Mouse (Mus musculus) midbrain, embryonic 13.5 days (tissue): ENCODE measurements at regions not wholly inside any gene's neighbourhood (a gene's known extent, or its start where the extent isn't known, plus 50 kb on each side); places are given as distances from the start of the nearest gene placed in this dataset.
A peak's percentile ranks its signal among the peaks of the same experiment; 100 is the strongest.

Experiments used
- ATAC-seq: fragments of 200-750 bp; cut with Nextera tagmentation; 2 replicates; pipeline ENCODE4 v1.8.0; 2017; ENCODE audit warnings: mild to moderate bottlenecking, moderate TSS enrichment, moderate library complexity
- H3K27ac ChIP-seq: fragments of 300-500 bp; sonication (generic); 2 replicates; pipeline ENCODE4 v1.5.1; 2015; ENCODE audit warnings: inconsistent platforms, mild to moderate bottlenecking, moderate library complexity
- H3K27me3 ChIP-seq: fragments of 300-500 bp; sonication (generic); 2 replicates; pipeline ENCODE4 v1.6.1; 2015; ENCODE audit warnings: mild to moderate bottlenecking, inconsistent platforms
- H3K36me3 ChIP-seq: fragments of 300-500 bp; sonication (generic); 2 replicates; pipeline ENCODE4 v1.6.1; 2015; ENCODE audit warnings: mild to moderate bottlenecking, inconsistent platforms
- H3K4me1 ChIP-seq: fragments of 300-500 bp; sonication (generic); replicated peaks from 2 replicates; pipeline ENCODE4 v1.6.1; 2015; ENCODE audit warnings: inconsistent platforms
- H3K4me2 ChIP-seq: fragments of 300-500 bp; sonication (generic); replicated peaks from 2 replicates; pipeline ENCODE4 v1.6.1; 2015; ENCODE audit warnings: moderate library complexity, mild to moderate bottlenecking, inconsistent platforms
- H3K4me3 ChIP-seq: fragments of 300-500 bp; sonication (generic); replicated peaks from 2 replicates; pipeline ENCODE4 v1.5.1; 2015; ENCODE audit warnings: mild to moderate bottlenecking, inconsistent platforms
- H3K9ac ChIP-seq: fragments of 300-500 bp; sonication (generic); replicated peaks from 2 replicates; pipeline ENCODE4 v1.6.1; 2015; ENCODE audit warnings: mild to moderate bottlenecking, inconsistent platforms
- H3K9me3 ChIP-seq: fragments of 300-500 bp; sonication (generic); 2 replicates; pipeline ENCODE4 v1.6.1; 2016; ENCODE audit warnings: mild to moderate bottlenecking, inconsistent platforms
- WGBS: fragments of 180-500 bp; shearing (Covaris S2); methylation state at CpG from one replicate; pipeline ENCODE4 v1.1.7; 2015; 5-methylcytosine and 5-hydroxymethylcytosine counted together

DNA sequence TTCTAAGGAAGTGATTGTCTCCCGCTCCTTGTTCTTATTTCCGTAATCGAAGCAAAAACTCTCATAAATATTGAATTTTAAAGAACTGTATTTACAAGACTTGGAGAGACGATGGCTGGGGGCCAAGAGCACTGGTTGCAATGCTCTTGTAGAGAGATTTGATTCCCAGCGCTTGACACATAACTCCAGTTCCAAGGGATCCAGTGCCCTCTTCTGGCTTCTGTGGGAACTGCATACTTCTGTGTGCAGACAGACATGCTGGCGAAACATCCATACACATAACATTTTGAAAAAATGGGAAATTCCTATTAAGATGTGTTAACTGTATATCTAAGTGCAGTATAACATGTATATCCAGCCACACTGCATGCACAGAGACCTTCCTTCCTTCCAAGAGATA is 266.3 kb downstream of the Pax3 start:
- no peak for ATAC-seq
- 88% methylated on average over 6 of the region's 6 CpGs for WGBS
- no peak overlapping the region for H3K4me3 ChIP-seq

DNA sequence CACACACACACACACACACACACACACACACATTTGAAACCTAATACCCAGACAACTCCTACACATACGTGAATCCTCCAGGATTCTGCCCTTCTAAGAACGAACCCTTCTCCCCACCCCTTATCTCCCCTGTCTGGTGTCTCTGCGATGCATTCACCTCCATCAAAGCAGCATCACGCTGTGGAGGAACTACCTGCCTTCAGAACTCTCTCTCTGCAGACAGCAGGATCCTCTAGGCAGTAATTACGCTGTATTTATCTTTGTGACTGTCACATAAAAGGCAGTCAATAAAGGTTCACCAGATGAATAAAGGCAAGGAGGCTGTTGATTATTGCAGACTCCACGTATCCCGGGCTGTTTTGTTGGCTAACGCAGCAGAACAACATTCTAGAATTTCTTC is 267.4 kb downstream of the Pax3 start:
- Histone ChIP-seq H3K36me3 (no peaks in the 10 kb centered on the region), H3K4me3 (no peak overlapping the region), H3K27ac (no peak overlapping the region), H3K4me2 (no peak overlapping the region), H3K9me3 (0 out of 2 replicates have a peak, but pooled peaks cover 6% of the 10 kb centered on the region), H3K4me1 (no peaks in the 10 kb centered on the region), H3K9ac (no peak overlapping the region), H3K27me3 (0 out of 2 replicates have a peak, but pooled peaks cover 3% of the 10 kb centered on the region)
- 51% methylated on average over 8 of the region's 8 CpGs for WGBS
- ATAC-seq, result 0 out of 2 replicates have a peak, but pooled peaks have one; percentile 34

More for the DNA sequence above, 266.3 kb downstream of the Pax3 start:
- H3K36me3 ChIP-seq, result no peaks in the 10 kb centered on the region
- H3K9me3 ChIP-seq, result no peaks in the 10 kb centered on the region
- no peak overlapping the region for H3K4me2 ChIP-seq
- H3K27me3 ChIP-seq, result 0 out of 2 replicates have a peak, but pooled peaks cover 3% of the 10 kb centered on the region
- no peak overlapping the region for H3K9ac ChIP-seq
- no peaks in the 10 kb centered on the region for H3K4me1 ChIP-seq
- no peak overlapping the region for H3K27ac ChIP-seq

DNA sequence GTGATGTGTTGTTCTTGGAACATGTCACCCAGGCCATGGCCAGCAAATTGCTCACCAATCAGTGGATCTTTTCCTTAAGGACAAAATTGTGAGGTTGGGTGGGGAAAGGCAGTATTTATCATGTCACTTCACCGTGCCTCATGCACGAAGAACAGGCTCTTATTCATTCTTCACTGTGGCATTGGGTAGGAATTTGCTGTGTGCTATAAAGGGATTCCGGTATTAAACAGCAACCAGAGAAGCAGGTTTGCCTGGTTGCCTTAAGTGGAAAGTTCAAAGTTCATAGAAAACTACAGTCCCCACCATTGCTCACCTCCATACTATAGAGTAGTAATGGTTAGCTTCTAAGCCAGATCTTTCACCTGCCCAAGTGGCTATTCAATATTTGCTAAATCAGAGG is 270.8 kb downstream of the Pax3 start:
- WGBS, result 94% methylated on average over 3 of the region's 3 CpGs
- no peak for ATAC-seq
- Histone ChIP-seq H3K27ac (no peak overlapping the region), H3K27me3 (no peaks in the 10 kb centered on the region), H3K36me3 (no peaks in the 10 kb centered on the region), H3K4me1 (no peaks in the 10 kb centered on the region), H3K4me3 (no peak overlapping the region), H3K9ac (no peak overlapping the region), H3K4me2 (no peak overlapping the region), H3K9me3 (0 out of 2 replicates have a peak, but pooled peaks cover 6% of the 10 kb centered on the region)

DNA sequence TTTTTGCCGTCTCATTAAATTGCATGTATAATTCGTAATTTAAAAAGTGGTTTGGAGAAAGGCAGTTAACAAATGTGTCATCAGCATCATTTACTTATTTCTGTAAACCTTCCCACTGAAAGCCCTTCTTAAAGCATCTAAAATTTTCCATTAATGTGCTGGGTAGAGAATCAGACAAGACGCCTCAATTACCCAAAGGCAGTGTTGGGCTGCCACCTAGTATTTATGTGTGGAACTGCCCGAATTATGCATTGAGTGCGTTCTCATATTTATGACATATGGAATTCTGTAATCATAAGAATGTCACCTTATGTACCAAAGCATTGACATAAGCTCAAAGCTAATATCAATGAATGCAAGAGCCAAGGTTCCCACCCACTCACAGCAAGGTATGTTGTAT is 300.7 kb downstream of the Pax3 start:
- H3K36me3 ChIP-seq, result no peaks in the 10 kb centered on the region
- no peak overlapping the region for H3K27ac ChIP-seq
- peak; percentile 53; the same call in 1 of the 2 replicates for ATAC-seq
- no peaks in the 10 kb centered on the region for H3K4me1 ChIP-seq
- 0 out of 2 replicates have a peak, but pooled peaks cover 3% of the 10 kb centered on the region for H3K27me3 ChIP-seq
- no peaks in the 10 kb centered on the region for H3K9me3 ChIP-seq
- H3K9ac ChIP-seq, result no peak overlapping the region
- WGBS, result 59% methylated on average over 5 of the region's 5 CpGs
- H3K4me2 ChIP-seq, result no peak overlapping the region
- H3K4me3 ChIP-seq, result no peak overlapping the region

DNA sequence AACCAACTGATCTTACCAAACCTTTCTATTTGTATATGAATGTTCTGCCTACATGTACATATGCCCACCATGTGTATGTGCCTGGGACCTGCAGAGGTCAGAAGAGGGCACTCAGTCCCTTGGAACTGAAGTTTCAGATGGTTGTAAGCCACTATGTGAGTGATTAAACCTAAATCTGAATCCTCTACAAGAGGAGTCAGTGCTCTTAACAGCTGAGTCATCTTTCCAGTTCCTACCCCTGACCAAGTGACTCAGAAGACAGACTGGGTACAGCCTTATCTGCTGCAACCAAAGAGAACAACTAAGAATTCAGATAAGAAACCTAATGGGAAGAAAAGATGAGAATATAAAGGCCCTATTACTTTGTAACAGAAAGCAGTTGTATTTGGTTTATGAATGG is 317.9 kb downstream of the Pax3 start:
- H3K4me3 ChIP-seq, result no peak overlapping the region
- no peak overlapping the region for H3K9ac ChIP-seq
- H3K27ac ChIP-seq, result no peak overlapping the region
- H3K4me1 ChIP-seq, result no peaks in the 10 kb centered on the region
- H3K27me3 ChIP-seq, result no peaks in the 10 kb centered on the region
- H3K36me3 ChIP-seq, result no peaks in the 10 kb centered on the region
- H3K4me2 ChIP-seq, result no peak overlapping the region
- no peak for ATAC-seq
- H3K9me3 ChIP-seq, result no peaks in the 10 kb centered on the region

DNA sequence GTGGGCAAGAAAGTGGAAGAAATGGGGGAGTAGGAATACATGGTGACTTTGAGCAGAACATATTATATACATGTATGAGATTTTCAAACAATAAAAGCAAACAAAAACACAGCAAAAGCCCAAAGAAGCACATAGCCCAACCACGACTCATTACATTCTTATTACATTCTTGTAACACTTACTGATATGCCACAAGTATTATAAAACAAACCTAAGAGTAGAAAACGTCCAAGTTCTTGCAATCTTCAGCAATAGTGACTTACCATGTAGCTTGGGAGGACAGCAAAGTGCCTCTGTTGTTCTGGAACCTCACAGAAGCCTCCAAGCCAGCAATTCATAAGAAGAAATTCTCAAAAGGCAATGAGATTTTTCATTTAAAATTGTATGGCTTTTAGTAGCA is 326.8 kb downstream of the Pax3 start:
- no peaks in the 10 kb centered on the region for H3K36me3 ChIP-seq
- ATAC-seq, result no peak
- H3K27me3 ChIP-seq, result no peaks in the 10 kb centered on the region
- no peak overlapping the region for H3K4me2 ChIP-seq
- H3K4me1 ChIP-seq, result no peaks in the 10 kb centered on the region
- no peak overlapping the region for H3K27ac ChIP-seq
- H3K9ac ChIP-seq, result no peak overlapping the region
- 78% methylated on average over 2 of the region's 2 CpGs for WGBS
- no peaks in the 10 kb centered on the region for H3K9me3 ChIP-seq
- no peak overlapping the region for H3K4me3 ChIP-seq

DNA sequence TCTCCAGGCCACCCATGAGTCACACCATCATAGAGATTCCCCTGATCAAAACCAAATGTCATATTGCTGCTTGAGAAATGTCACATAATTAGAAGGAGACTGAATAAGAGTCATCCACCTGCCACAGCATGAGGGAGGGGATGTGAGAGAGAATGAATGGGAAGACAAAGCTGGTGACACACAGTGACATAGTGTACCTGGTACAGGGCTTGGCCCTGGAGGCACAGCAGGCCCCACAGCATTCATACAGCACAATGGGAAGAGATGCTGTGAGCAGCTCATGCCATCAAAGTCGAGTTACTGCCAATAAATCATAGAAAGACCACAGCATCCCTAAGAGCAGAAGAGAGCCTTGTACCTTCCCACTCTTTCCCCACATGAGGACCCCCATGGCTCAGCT is 327.8 kb downstream of the Pax3 start:
- H3K36me3 ChIP-seq, result no peaks in the 10 kb centered on the region
- H3K4me1 ChIP-seq, result no peaks in the 10 kb centered on the region
- H3K4me3 ChIP-seq, result no peak overlapping the region
- no peak for ATAC-seq
- no peak overlapping the region for H3K4me2 ChIP-seq
- no peaks in the 10 kb centered on the region for H3K27me3 ChIP-seq
- H3K9ac ChIP-seq, result no peak overlapping the region
- 55% methylated on average over 1 of the region's 1 CpGs for WGBS
- no peaks in the 10 kb centered on the region for H3K9me3 ChIP-seq
- H3K27ac ChIP-seq, result no peak overlapping the region

DNA sequence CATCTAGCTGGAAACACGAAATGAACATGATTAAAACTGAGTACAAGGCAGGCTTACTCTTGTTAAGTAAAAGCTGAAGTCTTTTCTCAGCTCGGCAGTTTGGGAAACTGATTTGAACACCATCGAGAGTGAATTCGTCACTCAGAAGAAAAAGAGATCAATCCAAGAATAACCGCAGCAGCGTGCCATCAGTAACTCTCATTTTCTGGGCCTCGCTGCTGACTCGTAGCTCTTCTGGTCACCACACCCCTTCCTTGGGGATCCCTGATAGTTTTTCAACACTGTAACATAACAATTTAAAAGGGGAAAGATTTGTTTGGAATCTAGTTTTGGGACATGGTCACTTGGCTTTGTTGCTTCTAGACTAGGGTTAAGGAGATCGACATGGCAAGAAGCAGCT is 337.0 kb downstream of the Pax3 start:
- no peak for ATAC-seq
- no peaks in the 10 kb centered on the region for H3K27me3 ChIP-seq

DNA sequence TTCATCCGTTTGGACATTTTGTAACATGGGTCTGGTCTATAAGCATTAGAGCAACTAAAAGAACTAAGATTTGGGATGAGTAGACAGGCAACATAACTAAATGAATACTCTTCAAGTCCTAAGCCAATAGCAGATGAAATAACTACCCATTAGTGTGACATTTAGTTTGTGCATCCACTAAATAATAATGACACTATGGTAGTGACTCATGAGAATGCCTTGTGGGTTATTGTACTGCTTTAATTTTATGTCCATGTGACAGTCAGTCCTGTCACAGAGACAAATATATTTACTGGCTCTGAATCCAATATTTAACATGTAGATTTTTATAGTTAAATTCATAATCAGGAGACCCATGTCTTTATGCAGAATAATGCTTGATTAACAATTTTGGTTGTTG is 339.5 kb upstream of the Epha4 start:
- no peaks in the 10 kb centered on the region for H3K36me3 ChIP-seq
- WGBS, result 78% methylated on average over 1 of the region's 1 CpGs
- H3K4me1 ChIP-seq, result no peaks in the 10 kb centered on the region
- ATAC-seq, result no peak
- H3K9me3 ChIP-seq, result no peaks in the 10 kb centered on the region
- no peak overlapping the region for H3K27ac ChIP-seq
- H3K9ac ChIP-seq, result no peak overlapping the region
- H3K4me3 ChIP-seq, result no peak overlapping the region
- H3K27me3 ChIP-seq, result no peaks in the 10 kb centered on the region
- H3K4me2 ChIP-seq, result no peak overlapping the region

More for the DNA sequence above, 337.0 kb downstream of the Pax3 start:
- Histone ChIP-seq H3K9ac (no peak overlapping the region), H3K27ac (no peak overlapping the region), H3K4me2 (no peak overlapping the region), H3K36me3 (no peaks in the 10 kb centered on the region), H3K9me3 (no peaks in the 10 kb centered on the region), H3K4me3 (no peak overlapping the region), H3K4me1 (no peaks in the 10 kb centered on the region)
- WGBS, result 89% methylated on average over 9 of the region's 9 CpGs

DNA sequence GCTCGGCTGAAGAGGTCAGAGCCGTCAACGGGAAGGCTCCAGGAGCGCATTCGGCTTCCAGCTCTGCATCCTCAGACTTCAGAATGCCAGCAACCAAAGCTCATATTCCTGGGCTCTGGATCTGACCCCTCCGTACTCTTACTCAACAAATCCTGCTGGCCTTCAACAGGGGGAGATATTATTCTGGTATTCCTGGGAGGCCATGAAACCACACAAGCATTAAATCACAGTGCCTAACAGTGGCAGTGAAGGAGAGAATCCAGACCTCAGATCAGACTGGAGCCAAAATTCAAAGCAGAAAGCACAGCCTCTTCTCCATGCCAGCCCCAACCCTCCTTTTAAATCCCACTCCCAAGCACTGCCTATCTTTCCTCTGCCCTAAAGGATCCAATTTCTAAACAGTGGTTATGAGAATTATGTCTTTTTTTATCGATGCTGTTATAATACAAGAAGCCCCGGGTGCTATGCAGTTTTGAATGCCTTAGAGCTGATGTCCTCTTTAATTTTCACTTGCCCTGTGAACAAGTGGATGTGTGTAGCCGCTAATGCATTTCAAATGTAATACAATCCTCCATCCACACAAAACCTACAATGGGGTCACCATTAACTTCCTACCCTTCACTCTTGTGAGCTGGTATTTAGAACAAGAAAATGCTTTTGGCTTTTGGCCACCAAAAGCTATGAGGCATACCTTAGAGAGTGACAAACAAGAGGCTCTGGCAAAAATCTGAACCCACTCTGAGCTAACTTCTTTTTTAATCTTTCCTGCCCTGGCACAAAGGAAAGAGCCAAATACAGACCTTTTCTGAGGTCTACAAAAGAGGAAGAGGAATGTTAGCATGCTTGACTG is 333.1 kb upstream of the Epha4 start:
- Histone ChIP-seq H3K27me3 (no peaks in the 10 kb centered on the region), H3K4me3 (no peak overlapping the region), H3K4me2 (no peak overlapping the region), H3K9me3 (no peaks in the 10 kb centered on the region), H3K4me1 (peaks cover 18% of the 10 kb centered on the region; the same call in 1 of the 2 replicates), H3K9ac (no peak overlapping the region), H3K27ac (no peak overlapping the region), H3K36me3 (no peaks in the 10 kb centered on the region)
- 78% methylated on average over 9 of the region's 9 CpGs for WGBS
- ATAC-seq, result no peak

DNA sequence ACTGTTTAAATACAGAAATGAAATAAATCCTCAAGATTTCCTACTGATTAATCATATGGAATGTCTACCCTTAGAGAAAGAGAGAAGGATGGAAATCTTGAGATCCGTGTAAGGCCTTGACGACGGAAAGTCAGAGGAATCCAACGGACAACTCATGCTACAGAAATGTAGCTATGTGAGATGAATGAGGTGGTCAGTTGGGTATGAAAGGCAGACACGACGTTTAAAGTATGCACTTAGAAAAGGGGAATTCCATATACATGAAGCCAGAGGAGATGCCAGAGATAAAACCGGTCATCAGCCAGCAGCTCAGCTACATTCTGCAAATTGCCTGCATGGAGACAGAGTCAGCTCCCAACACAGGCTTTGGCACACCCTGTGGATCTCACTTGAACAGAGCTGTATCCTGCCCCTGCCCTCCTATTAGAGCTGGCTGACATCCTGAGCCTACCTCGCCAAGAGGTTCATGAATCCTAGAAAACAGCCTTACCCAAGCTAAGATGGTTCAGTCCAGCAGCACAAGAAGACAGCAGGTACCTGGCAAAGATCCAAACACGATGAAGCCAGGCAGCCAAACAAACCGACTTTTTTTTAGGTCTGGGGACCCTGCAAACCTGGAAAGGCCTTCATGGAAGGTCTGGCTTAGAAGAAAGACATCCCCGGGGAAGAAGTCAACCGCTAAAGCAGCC is 331.3 kb upstream of the Epha4 start:
- Histone ChIP-seq H3K4me3 (no peak overlapping the region), H3K27ac (no peak overlapping the region), H3K36me3 (no peaks in the 10 kb centered on the region), H3K4me1 (peaks cover 18% of the 10 kb centered on the region; the same call in 1 of the 2 replicates), H3K9ac (no peak overlapping the region), H3K27me3 (no peaks in the 10 kb centered on the region), H3K4me2 (no peak overlapping the region), H3K9me3 (no peaks in the 10 kb centered on the region)
- WGBS, result 81% methylated on average over 12 of the region's 12 CpGs
- no peak for ATAC-seq

DNA sequence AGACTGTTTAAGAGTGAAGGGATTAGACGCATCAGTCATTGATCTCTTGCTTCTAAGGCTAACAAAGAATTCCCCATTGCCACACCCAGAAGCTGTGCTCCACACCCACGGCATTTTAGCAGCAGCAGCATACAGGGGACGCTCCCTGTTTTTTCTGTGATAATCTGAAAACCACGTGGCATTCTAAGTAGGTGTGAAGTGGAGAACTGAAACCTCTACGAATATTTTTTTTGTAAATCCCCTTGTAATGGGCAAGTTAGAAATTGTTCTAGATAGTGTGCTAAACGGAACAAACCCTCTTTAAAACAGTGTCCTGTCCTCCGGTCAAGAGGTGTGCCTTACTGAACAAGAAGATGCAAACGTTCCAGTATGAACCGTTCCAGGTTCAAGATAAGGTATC is 325.8 kb upstream of the Epha4 start:
- no peaks in the 10 kb centered on the region for H3K36me3 ChIP-seq
- no peak overlapping the region for H3K4me2 ChIP-seq
- no peaks in the 10 kb centered on the region for H3K27me3 ChIP-seq
- H3K9ac ChIP-seq, result no peak overlapping the region
- H3K9me3 ChIP-seq, result no peaks in the 10 kb centered on the region
- H3K4me3 ChIP-seq, result no peak overlapping the region
- ATAC-seq, result no peak
- no peaks in the 10 kb centered on the region for H3K4me1 ChIP-seq
- H3K27ac ChIP-seq, result no peak overlapping the region
- WGBS, result 63% methylated on average over 9 of the region's 9 CpGs
